Mouse (Mus musculus) lung, embryonic 14.5 days (tissue): ENCODE measurements around the gene Cfap43. TPM values are rescaled to one million over a fixed set of nuclear protein-coding genes. Genes with fewer than 3 reads are reported as not detected.

Source experiments
- ATAC-seq: fragments of 200-750 bp; cut with Nextera tagmentation; 2 replicates; pipeline ENCODE4 v1.8.0; 2017; ENCODE audit warnings: mild to moderate bottlenecking, moderate TSS enrichment, moderate library complexity; ENCODE audit not compliant: insufficient read depth
- DNase-seq: peaks from one replicate; pipeline ENCODE4 v3.0.0-alpha.2; 2015
- H3K27ac ChIP-seq: fragments of 300-500 bp; sonication (generic); 2 replicates; pipeline ENCODE4 v1.5.1; 2014; ENCODE audit warnings: low read depth, mild to moderate bottlenecking, moderate library complexity
- H3K27me3 ChIP-seq: fragments of 300-500 bp; sonication (generic); 2 replicates; pipeline ENCODE4 v1.6.1; 2014; ENCODE audit warnings: low read length, control low read depth; ENCODE audit not compliant: insufficient read depth
- H3K36me3 ChIP-seq: fragments of 300-500 bp; sonication (generic); 2 replicates; pipeline ENCODE4 v1.6.1; 2014; ENCODE audit warnings: control low read depth; ENCODE audit not compliant: insufficient read depth
- H3K4me1 ChIP-seq: fragments of 300-500 bp; sonication (generic); 2 replicates; pipeline ENCODE4 v1.6.1; 2014; ENCODE audit warnings: antibody characterized with exemption, control low read depth; ENCODE audit not compliant: insufficient read depth
- H3K4me2 ChIP-seq: fragments of 300-500 bp; sonication (generic); 2 replicates; pipeline ENCODE4 v1.6.1; 2014; ENCODE audit warnings: mild to moderate bottlenecking
- H3K4me3 ChIP-seq: fragments of 300-500 bp; sonication (generic); 2 replicates; pipeline ENCODE4 v1.5.1; 2014; ENCODE audit warnings: low read depth, low read length
- H3K9ac ChIP-seq: fragments of 300-500 bp; sonication (generic); 2 replicates; pipeline ENCODE4 v1.6.1; 2014
- H3K9me3 ChIP-seq: fragments of 300-500 bp; sonication (generic); 2 replicates; pipeline ENCODE4 v1.6.1; 2016; ENCODE audit warnings: low read depth, low read length, control low read depth
- CTCF ChIP-seq: IDR thresholded peaks from 2 replicates; pipeline ENCODE4 v1.5.1; 2016; ENCODE audit warnings: antibody characterized with exemption, low read depth
- WGBS: fragments of 180-500 bp; shearing (Covaris S2); extraction: QIAGEN DNeasy Blood & Tissue Kit; methylation state at CpG from one replicate; pipeline ENCODE4 v1.1.7; 2014; 5-methylcytosine and 5-hydroxymethylcytosine counted together
- polyA plus RNA-seq: library from polyadenylated mRNA; unstranded; fragments of >200 nt; fragmentation: Nextera tagmentation; extraction: Ambion mirVana; gene quantifications from 2 replicates; pipeline ENCODE4 v1.2.1, GENCODE M21; 2014

Cfap43 gene
- polyA plus RNA-seq, 1 experiment from 2014 or later = 0.14 TPM

- TF ChIP-seq CTCF = peak; percentile 44
- DNase-seq = peak; percentile 49
Measured at GRCm38 (mm10) chr19:47871515-47871914, 47.6 kb downstream of the Cfap43 start.

GRCm38 (mm10) chr19:47870102-47870666 is 48.9 kb downstream of the Cfap43 start:
- ATAC-seq = no peak
- no peak overlapping the region for H3K4me3 ChIP-seq
- H3K36me3 ChIP-seq = no peaks in the 10 kb centered on the region
- no peaks in the 10 kb centered on the region for H3K9me3 ChIP-seq
- TF ChIP-seq CTCF = no peak
- no peak for DNase-seq
- H3K4me2 ChIP-seq = no peak overlapping the region
- WGBS = 62% methylated on average over 7 of the region's 7 CpGs
- H3K27ac ChIP-seq = no peak overlapping the region
- no peak overlapping the region for H3K9ac ChIP-seq
- no peaks in the 10 kb centered on the region for H3K27me3 ChIP-seq
- no peaks in the 10 kb centered on the region; the same call in 1 of the 2 replicates for H3K4me1 ChIP-seq

More at GRCm38 (mm10) chr19:47871515-47871914, 47.6 kb downstream of the Cfap43 start:
- no peak overlapping the region for H3K27ac ChIP-seq
- H3K9me3 ChIP-seq = no peaks in the 10 kb centered on the region
- no peak overlapping the region for H3K4me2 ChIP-seq
- H3K27me3 ChIP-seq = 0 out of 2 replicates have a peak, but pooled peaks cover 8% of the 10 kb centered on the region
- H3K4me3 ChIP-seq = no peak overlapping the region
- ATAC-seq = no peak
- H3K4me1 ChIP-seq = no peaks in the 10 kb centered on the region
- WGBS = 31% methylated on average over 10 of the region's 10 CpGs
- H3K36me3 ChIP-seq = no peaks in the 10 kb centered on the region
- H3K9ac ChIP-seq = no peak overlapping the region

GRCm38 (mm10) chr19:47869516-47869915 is 49.6 kb downstream of the Cfap43 start:
- 37% methylated on average over 3 of the region's 3 CpGs for WGBS
- no peaks in the 10 kb centered on the region for H3K36me3 ChIP-seq
- H3K9me3 ChIP-seq = no peaks in the 10 kb centered on the region
- H3K4me1 ChIP-seq = peaks cover 3% of the 10 kb centered on the region; the same call in 1 of the 2 replicates
- no peak overlapping the region for H3K4me3 ChIP-seq
- no peak overlapping the region for H3K4me2 ChIP-seq
- no peak for TF ChIP-seq CTCF
- ATAC-seq (no peak), DNase-seq (no peak)
- H3K27me3 ChIP-seq = no peaks in the 10 kb centered on the region
- no peak overlapping the region for H3K9ac ChIP-seq
- no peak overlapping the region for H3K27ac ChIP-seq

- ATAC-seq (no peak), DNase-seq (no peak)
- H3K4me3 ChIP-seq = no peak overlapping the region
- no peak overlapping the region for H3K27ac ChIP-seq
- no peaks in the 10 kb centered on the region for H3K27me3 ChIP-seq
- no peak for TF ChIP-seq CTCF
- 46% methylated on average over 4 of the region's 4 CpGs for WGBS
- H3K36me3 ChIP-seq = no peaks in the 10 kb centered on the region; the same call in 1 of the 2 replicates
- H3K9ac ChIP-seq = no peak overlapping the region
- H3K9me3 ChIP-seq = no peaks in the 10 kb centered on the region
- peaks cover 3% of the 10 kb centered on the region; the same call in 1 of the 2 replicates for H3K4me1 ChIP-seq
- H3K4me2 ChIP-seq = no peak overlapping the region
Measured at GRCm38 (mm10) chr19:47868951-47869350, 50.1 kb downstream of the Cfap43 start.

- TF ChIP-seq CTCF = no peak
- Histone ChIP-seq H3K9ac (no peak overlapping the region), H3K4me3 (no peak overlapping the region), H3K27me3 (no peaks in the 10 kb centered on the region), H3K9me3 (no peaks in the 10 kb centered on the region), H3K27ac (no peak overlapping the region), H3K36me3 (no peaks in the 10 kb centered on the region; the same call in 1 of the 2 replicates), H3K4me1 (peaks cover 3% of the 10 kb centered on the region; the same call in 1 of the 2 replicates), H3K4me2 (no peak overlapping the region)
- WGBS = 46% methylated on average over 4 of the region's 4 CpGs
- DNase-seq = no peak
- no peak for ATAC-seq
Measured at GRCm38 (mm10) chr19:47867628-47868175, 51.4 kb downstream of the Cfap43 start.

- Histone ChIP-seq H3K4me2 (peak within 1 kb of the TSS; percentile 75), H3K27ac (peak within 1 kb of the TSS; percentile 81; the same call in 1 of the 2 replicates), H3K27me3 (no peaks in the 10 kb centered on the region), H3K9ac (peak within 1 kb of the TSS; percentile 73), H3K36me3 (peaks cover 4% of the 10 kb centered on the region; the same call in 1 of the 2 replicates), H3K4me1 (peaks cover 3% of the 10 kb centered on the region; the same call in 1 of the 2 replicates), H3K4me3 (peak within 1 kb of the TSS; percentile 57), H3K9me3 (no peaks in the 10 kb centered on the region)
- DNase-seq = peak; percentile 99
- WGBS = under 1% methylated on average over 49 of the region's 49 CpGs
- ATAC-seq = peak; percentile 100
- peak; percentile 66 for TF ChIP-seq CTCF
Measured at GRCm38 (mm10) chr19:47865353-47865947, 53.6 kb downstream of the Cfap43 start, which contains the start of gene Gsto2. Gsto2 (plus strand) TSS chr19:47865534.

- peaks cover 9% of the 10 kb centered on the region; the same call in 1 of the 2 replicates for H3K36me3 ChIP-seq
- no peak for ATAC-seq
- no peak overlapping the region for H3K9ac ChIP-seq
Measured at GRCm38 (mm10) chr19:47864721-47865120, 54.4 kb downstream of the Cfap43 start.

More at GRCm38 (mm10) chr19:47864721-47865120, 54.4 kb downstream of the Cfap43 start:
- Histone ChIP-seq H3K27ac (0 out of 2 replicates have a peak overlapping the region, but pooled peaks have one; percentile 81), H3K4me1 (peaks cover 3% of the 10 kb centered on the region; the same call in 1 of the 2 replicates), H3K4me2 (peak overlapping the region; percentile 75), H3K27me3 (no peaks in the 10 kb centered on the region), H3K4me3 (peak overlapping the region; percentile 57), H3K9me3 (no peaks in the 10 kb centered on the region)
- no peak for TF ChIP-seq CTCF
- no peak for DNase-seq
- 76% methylated on average over 7 of the region's 7 CpGs for WGBS
